In genomic region chr6:72937859-72938258, GRCm38 (mm10) we compare ENCODE assay signal across 13 mouse cellular contexts. TPM values are rescaled to one million over a fixed set of nuclear protein-coding genes. Genes with fewer than 3 reads are reported as not detected.
DNase-seq lines count a peak whose midpoint lies in the region; ATAC-seq and TF ChIP-seq lines count a peak whose summit lies in the region.
"Had no signal": no experiment of that assay in that cellular context is flagged by ENCODE, and none has a peak within 500 bp of the region (broad histone marks: within the 10 kb centered on the region; RNA-seq: fewer than 3 reads in every experiment).

No protein-coding gene starts in this region.

- H3K27me3 ChIP-seq in lung, embryonic 15.5 days: no peaks in the 10 kb centered on the region
- no peaks in the 10 kb centered on the region for H3K27me3 ChIP-seq in liver, embryonic 11.5 days (replicated peaks; ENCODE audit: control insufficient read depth, insufficient read depth, low read length)
- H3K27me3 ChIP-seq in myocyte (ENCODE audit: control insufficient read depth, insufficient read depth, insufficient read length): no peaks in the 10 kb centered on the region
- H3K27me3 ChIP-seq: heart, embryonic 15.5 days; midbrain, embryonic 12.5 days had no signal

- no peaks in the 10 kb centered on the region for H3K9me3 ChIP-seq in lung, embryonic 15.5 days
- no peaks in the 10 kb centered on the region for H3K9me3 ChIP-seq in liver, embryonic 11.5 days (ENCODE audit: control insufficient read depth, low read length)
- H3K9me3 ChIP-seq: heart, embryonic 15.5 days; limb, embryonic 10.5 days; midbrain, embryonic 12.5 days had no signal

- no peak for DNase-seq in lung, postnatal 14 days
- DNase-seq in liver, embryonic 11.5 days (ENCODE audit: low spot score): no peak
- no peak for DNase-seq in frontal cortex, postnatal 14 days (ENCODE audit: low spot score in 2 of 2)
- DNase-seq in frontal cortex, postnatal 36 days (ENCODE audit: low spot score in 2 of 2): no peak
- no peak for DNase-seq in ovary, postnatal 10 days (ENCODE audit: low spot score)
- DNase-seq: gastrocnemius, adult 2 months; kidney, postnatal 4 days had no signal

- no peak overlapping the region for H3K4me3 ChIP-seq in lung, embryonic 15.5 days
- H3K4me3 ChIP-seq in liver, embryonic 11.5 days (ENCODE audit: low read depth, low read length): no peak overlapping the region
- no peak overlapping the region for H3K4me3 ChIP-seq in myocyte
- H3K4me3 ChIP-seq: gastrocnemius, adult 2 months; heart, embryonic 15.5 days; limb, embryonic 10.5 days; midbrain, embryonic 12.5 days had no signal

- H3K4me2 ChIP-seq in lung, embryonic 15.5 days: peak overlapping the region; percentile 16; the same call in 1 of the 2 replicates
- peak overlapping the region; percentile 23; the same call in 1 of the 2 replicates for H3K4me2 ChIP-seq in liver, embryonic 11.5 days
- peak overlapping the region; percentile 68 for H3K4me2 ChIP-seq in myocyte (ENCODE audit: low read depth)
- H3K4me2 ChIP-seq: heart, embryonic 15.5 days; midbrain, embryonic 12.5 days had no signal

- no peak for TF ChIP-seq POLR2A in myocyte (IDR thresholded peaks at IDR 0.05; ENCODE audit: insufficient read length, low read depth)

- H3K36me3 ChIP-seq in lung, embryonic 15.5 days: no peaks in the 10 kb centered on the region
- no peaks in the 10 kb centered on the region for H3K36me3 ChIP-seq in liver, embryonic 11.5 days (ENCODE audit: control insufficient read depth, insufficient read depth, low read length)
- no peaks in the 10 kb centered on the region for H3K36me3 ChIP-seq in myocyte (ENCODE audit: control insufficient read depth, insufficient read depth)
- H3K36me3 ChIP-seq: heart, embryonic 15.5 days; limb, embryonic 10.5 days; midbrain, embryonic 12.5 days had no signal

- no peak overlapping the region for H3ac ChIP-seq in myocyte (ENCODE audit: control insufficient read depth, insufficient read length)

- 0 out of 2 replicates have a peak, but pooled peaks cover 7% of the 10 kb centered on the region for H3K4me1 ChIP-seq in lung, embryonic 15.5 days
- no peaks in the 10 kb centered on the region for H3K4me1 ChIP-seq in liver, embryonic 11.5 days (replicated peaks; ENCODE audit: control insufficient read depth, insufficient read depth, low read length)
- H3K4me1 ChIP-seq: heart, embryonic 15.5 days; midbrain, embryonic 12.5 days had no signal

- H3K27ac ChIP-seq in lung, embryonic 15.5 days: peak overlapping the region; percentile 4; the same call in 1 of the 2 replicates
- H3K27ac ChIP-seq in liver, embryonic 11.5 days (ENCODE audit: low read depth, low read length): no peak overlapping the region
- H3K27ac ChIP-seq: gastrocnemius, adult 2 months; heart, embryonic 15.5 days; limb, embryonic 10.5 days; midbrain, embryonic 12.5 days had no signal

- no peaks in the 10 kb centered on the region for H3K79me2 ChIP-seq in myocyte (ENCODE audit: control insufficient read depth, insufficient read depth)

- no peak overlapping the region for H3K9ac ChIP-seq in lung, embryonic 15.5 days
- H3K9ac ChIP-seq in liver, embryonic 11.5 days (ENCODE audit: low read depth, low read length): no peak overlapping the region
- H3K9ac ChIP-seq: heart, embryonic 15.5 days; midbrain, embryonic 12.5 days had no signal

- 44% methylated on average over 5 of the region's 5 CpGs for WGBS in lung, embryonic 15.5 days
- 48% methylated on average over 5 of the region's 5 CpGs for WGBS in liver, embryonic 11.5 days

- no peak for ATAC-seq in lung, embryonic 15.5 days (ENCODE audit: borderline replicate concordance, extremely low read depth, low FRiP score, low TSS enrichment)
- ATAC-seq in CD4-positive, CD25-positive, alpha-beta regulatory T cell, adult 4 months: peak; percentile 86
- ATAC-seq in liver, embryonic 11.5 days (replicated peaks; ENCODE audit: low FRiP score): no peak

TF ChIP-seq in myocyte, 11 proteins besides CTCF, POLR2A, EP300 and RAD21:
- TF ChIP-seq E2F4 (IDR thresholded peaks at IDR 0.05; ENCODE audit: insufficient read depth) (no peak), TCF12 (IDR thresholded peaks at IDR 0.05; ENCODE audit: insufficient read depth, poor library complexity, severe bottlenecking) (no peak), USF1 (IDR thresholded peaks at IDR 0.05; ENCODE audit: low read depth) (no peak), TCF3 (IDR thresholded peaks at IDR 0.05; ENCODE audit: insufficient read length, low read depth) (no peak), MYOD1 (IDR thresholded peaks at IDR 0.05; ENCODE audit: control insufficient read depth in 1 of 3, insufficient read length in 2 of 3, low read depth in 2 of 3) (no peak)

RNA-seq across cellular contexts. Expression of gene Tmsb10, which starts 20.7 kb away (rescaled TPM):
- 2,229 and 2,599 TPM in 2 replicates for polyA plus RNA-seq in lung, embryonic 15.5 days (2015; fragmentation: Nextera tagmentation; extraction: Ambion mirVana)
- 1,000 to 10,000 TPM; 3,536 to 4,629 TPM for polyA plus RNA-seq in CD4-positive, CD25-positive, alpha-beta regulatory T cell, adult 4 months (2017; shearing (Covaris generic))
- 984 and 1,116 TPM in 2 replicates for polyA plus RNA-seq in liver, embryonic 11.5 days (2014; fragmentation: Nextera tagmentation; extraction: Ambion mirVana)
- 6,677 TPM for polyA plus RNA-seq in myocyte (2012; fragmentation: generic; extraction: Trizol)

RNA-seq across cellular contexts. Expression of gene Kcmf1, which starts 38.1 kb away (rescaled TPM):
- polyA plus RNA-seq in lung, embryonic 15.5 days (2015; fragmentation: Nextera tagmentation; extraction: Ambion mirVana): 45.9 and 48.9 TPM in 2 replicates
- 10 to 100 TPM in 1 of 2 experiments, 1 to 10 TPM in 1; 7.4 to 13.1 TPM for polyA plus RNA-seq in CD4-positive, CD25-positive, alpha-beta regulatory T cell, adult 4 months (2017; shearing (Covaris generic))
- polyA plus RNA-seq in liver, embryonic 11.5 days (2014; fragmentation: Nextera tagmentation; extraction: Ambion mirVana): 40.6 and 46.8 TPM in 2 replicates
- 110 TPM for polyA plus RNA-seq in myocyte (2012; fragmentation: generic; extraction: Trizol)

Comparison
In these comparisons a context has a peak if more than half of its experiments do, and no peak if none do; other contexts are left out.
1. H3K4me2 ChIP-seq: peak in every context shown above with its lines; median percentile 68 in myocyte; 23 in liver, embryonic 11.5 days; 16 in lung, embryonic 15.5 days.